Mouse (Mus musculus): ENCODE measurements around the gene Ctrc.

DNA sequence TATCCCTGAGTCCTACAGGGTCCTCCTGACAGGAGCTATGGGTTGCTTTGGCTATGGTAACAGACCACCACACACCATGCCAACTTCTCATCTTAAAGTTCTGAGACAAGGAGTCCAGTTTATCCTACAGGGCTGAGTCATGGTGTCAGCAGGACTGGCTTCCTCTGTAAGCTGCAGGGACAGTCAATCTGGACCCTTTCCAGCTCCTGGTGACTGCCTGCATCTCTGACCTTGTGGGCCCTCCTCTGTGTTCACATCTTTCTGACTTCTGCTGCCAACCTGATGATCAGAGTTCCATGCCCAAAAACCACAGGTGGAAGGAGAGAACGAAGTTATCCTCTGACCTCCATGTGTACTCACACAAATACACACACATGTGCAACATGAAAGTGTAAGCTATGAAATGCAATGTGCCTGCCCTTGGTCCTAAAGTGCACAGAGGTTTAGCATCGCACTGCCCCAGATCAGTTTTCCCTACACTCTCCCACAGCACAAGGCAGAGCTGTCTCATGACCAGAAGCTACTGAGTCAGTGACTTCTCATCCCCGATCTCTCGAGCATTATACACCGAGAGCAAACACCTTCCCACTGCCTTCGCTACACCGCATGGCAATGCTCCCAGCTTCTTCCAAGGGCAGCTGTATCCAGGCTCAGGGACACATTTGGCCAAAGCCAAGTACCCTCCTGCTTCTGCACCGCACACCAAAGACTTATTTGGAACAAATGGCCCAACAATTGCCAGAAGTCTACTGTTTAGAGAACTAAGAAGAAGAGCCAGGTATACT lies 64.8 kb downstream of the Ctrc start:
- no peak for TF ChIP-seq CTCF (IDR thresholded peaks at IDR 0.05; ENCODE audit: low read depth)
- no peak for TF ChIP-seq EP300 (IDR thresholded peaks at IDR 0.05; ENCODE audit: low read depth)
